Mouse (Mus musculus): Measurements from ENCODE around the gene Stxbp4. TPM values are rescaled to one million over a fixed set of nuclear protein-coding genes. Genes with fewer than 3 reads are reported as not detected.

Gene Stxbp4
- polyA plus RNA-seq, 1 experiment from 2014 or later: 10.9 TPM

DNA sequence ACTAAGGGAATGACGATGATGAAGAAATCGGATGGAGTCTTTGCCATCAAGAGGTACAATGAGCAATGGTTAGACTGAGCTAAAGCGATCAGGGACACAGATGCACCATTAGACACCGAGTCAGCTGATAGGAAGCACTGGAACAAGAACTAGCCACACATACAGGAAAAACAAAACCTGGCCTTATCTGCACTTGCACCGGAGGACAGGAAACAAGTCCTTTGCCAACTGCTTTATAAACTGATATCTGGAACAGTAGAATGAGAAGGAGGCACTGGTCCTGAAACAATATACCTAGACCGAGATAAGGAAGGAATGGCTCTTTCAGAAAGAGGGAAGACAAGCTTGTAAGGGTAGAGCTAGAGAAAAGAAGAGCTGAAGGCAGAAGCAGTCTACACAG, 23.1 kb downstream of the Stxbp4 start:
- no peaks in the 10 kb centered on the region for H3K27me3 ChIP-seq (ENCODE audit: insufficient read depth, low read length)
- H3K4me2 ChIP-seq (ENCODE audit: low read length): no peak overlapping the region
- no peaks in the 10 kb centered on the region for H3K9me3 ChIP-seq (replicated peaks; ENCODE audit: low read length)
- H3K4me3 ChIP-seq (replicated peaks; ENCODE audit: low read depth, low read length): no peak overlapping the region
- ATAC-seq (replicated peaks; ENCODE audit: low FRiP score, low read depth): no peak
- no peak for TF ChIP-seq CTCF (IDR thresholded peaks at IDR 0.05; ENCODE audit: low read depth)
- H3K4me1 ChIP-seq (replicated peaks; ENCODE audit: insufficient read depth, low read length): no peaks in the 10 kb centered on the region
- no peak overlapping the region for H3K9ac ChIP-seq (ENCODE audit: low read depth, low read length)
- 84% methylated on average over 6 of the region's 6 CpGs for WGBS
- DNase-seq (ENCODE audit: low spot score): no peak
- H3K27ac ChIP-seq: no peak overlapping the region
- 0 out of 2 replicates have a peak, but pooled peaks cover 2% of the 10 kb centered on the region for H3K36me3 ChIP-seq (ENCODE audit: insufficient read depth, low read length)

- Histone ChIP-seq H3K27me3 (ENCODE audit: insufficient read depth, low read length) (no peaks in the 10 kb centered on the region), H3K9ac (ENCODE audit: low read depth, low read length) (no peak overlapping the region), H3K36me3 (ENCODE audit: insufficient read depth, low read length) (0 out of 2 replicates have a peak, but pooled peaks cover 1% of the 10 kb centered on the region), H3K9me3 (replicated peaks; ENCODE audit: low read length) (no peaks in the 10 kb centered on the region), H3K4me3 (replicated peaks; ENCODE audit: low read depth, low read length) (no peak overlapping the region), H3K4me1 (replicated peaks; ENCODE audit: insufficient read depth, low read length) (no peaks in the 10 kb centered on the region), H3K4me2 (ENCODE audit: low read length) (no peak overlapping the region), H3K27ac (no peak overlapping the region)
- ATAC-seq (replicated peaks; ENCODE audit: low FRiP score, low read depth): no peak
- DNase-seq (ENCODE audit: low spot score): no peak
- TF ChIP-seq CTCF (IDR thresholded peaks at IDR 0.05; ENCODE audit: low read depth): no peak
Measured at GRCm38 (mm10) chr11:90612118-90612517, 25.8 kb downstream of the Stxbp4 start.

DNA sequence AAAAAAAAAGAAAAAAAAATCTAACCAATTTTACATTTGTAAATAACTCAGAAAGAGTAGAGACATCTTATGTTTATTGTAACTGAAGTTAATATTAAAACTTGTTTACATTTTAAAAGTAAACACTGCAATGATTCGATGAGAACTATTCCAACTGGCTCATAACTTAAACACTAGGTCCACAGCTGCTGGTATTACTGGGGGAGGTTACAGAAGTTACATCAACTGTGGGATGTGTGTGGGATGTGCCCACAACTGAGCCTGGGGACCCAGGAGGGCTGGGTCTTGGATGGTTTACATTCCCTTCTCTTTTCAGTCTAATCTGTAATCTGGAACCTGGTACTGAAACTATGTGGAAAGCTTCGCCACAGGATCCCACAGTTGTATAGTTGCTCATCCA, 34.8 kb downstream of the Stxbp4 start:
- DNase-seq (ENCODE audit: low spot score): no peak
- no peak for ATAC-seq (replicated peaks; ENCODE audit: low FRiP score, low read depth)
- no peaks in the 10 kb centered on the region for H3K9me3 ChIP-seq (replicated peaks; ENCODE audit: low read length)
- no peak for TF ChIP-seq CTCF (IDR thresholded peaks at IDR 0.05; ENCODE audit: low read depth)
- H3K4me2 ChIP-seq (ENCODE audit: low read length): no peak overlapping the region
- H3K9ac ChIP-seq (ENCODE audit: low read depth, low read length): no peak overlapping the region
- peaks cover 5% of the 10 kb centered on the region; the same call in 1 of the 2 replicates for H3K36me3 ChIP-seq (ENCODE audit: insufficient read depth, low read length)
- no peaks in the 10 kb centered on the region for H3K27me3 ChIP-seq (ENCODE audit: insufficient read depth, low read length)
- H3K4me3 ChIP-seq (replicated peaks; ENCODE audit: low read depth, low read length): no peak overlapping the region
- 80% methylated on average over 2 of the region's 2 CpGs for WGBS
- no peaks in the 10 kb centered on the region for H3K4me1 ChIP-seq (replicated peaks; ENCODE audit: insufficient read depth, low read length)
- H3K27ac ChIP-seq: no peak overlapping the region

GRCm38 (mm10) chr11:90595826-90596225, 42.1 kb downstream of the Stxbp4 start:
- Histone ChIP-seq H3K4me3 (replicated peaks; ENCODE audit: low read depth, low read length) (no peak overlapping the region), H3K4me2 (ENCODE audit: low read length) (no peak overlapping the region), H3K9me3 (replicated peaks; ENCODE audit: low read length) (no peaks in the 10 kb centered on the region), H3K9ac (ENCODE audit: low read depth, low read length) (no peak overlapping the region), H3K27me3 (ENCODE audit: insufficient read depth, low read length) (no peaks in the 10 kb centered on the region), H3K36me3 (ENCODE audit: insufficient read depth, low read length) (peaks cover 10% of the 10 kb centered on the region; the same call in 1 of the 2 replicates), H3K27ac (no peak overlapping the region), H3K4me1 (replicated peaks; ENCODE audit: insufficient read depth, low read length) (no peaks in the 10 kb centered on the region)
- WGBS: 63% methylated on average over 1 of the region's 1 CpGs
- ATAC-seq (replicated peaks; ENCODE audit: low FRiP score, low read depth): no peak
- TF ChIP-seq CTCF (IDR thresholded peaks at IDR 0.05; ENCODE audit: low read depth): no peak
- DNase-seq (ENCODE audit: low spot score): no peak

DNA sequence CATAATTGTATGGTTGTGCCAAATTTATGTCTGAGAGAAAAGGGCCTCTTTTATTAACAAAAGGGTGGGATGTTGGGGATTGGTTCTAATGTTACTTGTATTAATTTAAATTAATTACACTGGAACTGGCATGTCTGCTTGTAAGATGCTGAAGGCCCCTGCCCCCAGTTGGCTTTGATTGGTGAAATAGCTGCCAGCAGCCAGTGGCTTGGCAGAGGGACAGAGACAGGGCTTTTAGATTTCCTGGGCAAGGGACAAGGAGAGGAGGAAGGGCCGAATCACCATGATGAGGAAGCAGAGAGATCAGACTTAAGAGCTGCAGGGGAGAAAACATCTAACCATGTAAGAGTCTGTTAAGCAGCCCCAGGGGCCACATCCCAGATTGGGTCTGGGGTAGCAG, 46.9 kb downstream of the Stxbp4 start:
- no peak for TF ChIP-seq CTCF (IDR thresholded peaks at IDR 0.05; ENCODE audit: low read depth)
- no peaks in the 10 kb centered on the region for H3K27me3 ChIP-seq (ENCODE audit: insufficient read depth, low read length)
- H3K4me2 ChIP-seq (ENCODE audit: low read length): no peak overlapping the region
- DNase-seq (ENCODE audit: low spot score) (no peak), ATAC-seq (replicated peaks; ENCODE audit: low FRiP score, low read depth) (no peak)
- H3K9me3 ChIP-seq (replicated peaks; ENCODE audit: low read length): no peaks in the 10 kb centered on the region
- no peak overlapping the region for H3K4me3 ChIP-seq (replicated peaks; ENCODE audit: low read depth, low read length)
- H3K4me1 ChIP-seq (replicated peaks; ENCODE audit: insufficient read depth, low read length): no peaks in the 10 kb centered on the region
- 96% methylated on average over 1 of the region's 1 CpGs for WGBS
- H3K9ac ChIP-seq (ENCODE audit: low read depth, low read length): no peak overlapping the region
- no peak overlapping the region for H3K27ac ChIP-seq
- H3K36me3 ChIP-seq (ENCODE audit: insufficient read depth, low read length): peaks cover 13% of the 10 kb centered on the region; the same call in 1 of the 2 replicates

- H3K36me3 ChIP-seq (ENCODE audit: insufficient read depth, low read length): peaks cover 10% of the 10 kb centered on the region; the same call in 1 of the 2 replicates
Measured at GRCm38 (mm10) chr11:90586203-90586602, 51.7 kb downstream of the Stxbp4 start.

GRCm38 (mm10) chr11:90585754-90586153, 52.1 kb downstream of the Stxbp4 start:
- 0 out of 2 replicates have a peak, but pooled peaks cover 7% of the 10 kb centered on the region for H3K36me3 ChIP-seq (ENCODE audit: insufficient read depth, low read length)
- H3K9me3 ChIP-seq (replicated peaks; ENCODE audit: low read length): no peaks in the 10 kb centered on the region
- no peak for ATAC-seq (replicated peaks; ENCODE audit: low FRiP score, low read depth)
- no peaks in the 10 kb centered on the region for H3K4me1 ChIP-seq (replicated peaks; ENCODE audit: insufficient read depth, low read length)
- no peaks in the 10 kb centered on the region for H3K27me3 ChIP-seq (ENCODE audit: insufficient read depth, low read length)
- H3K4me2 ChIP-seq (ENCODE audit: low read length): no peak overlapping the region
- WGBS: 91% methylated on average over 2 of the region's 2 CpGs
- TF ChIP-seq CTCF (IDR thresholded peaks at IDR 0.05; ENCODE audit: low read depth): no peak
- DNase-seq (ENCODE audit: low spot score): no peak
- H3K4me3 ChIP-seq (replicated peaks; ENCODE audit: low read depth, low read length): no peak overlapping the region
- no peak overlapping the region for H3K9ac ChIP-seq (ENCODE audit: low read depth, low read length)
- no peak overlapping the region for H3K27ac ChIP-seq

More at GRCm38 (mm10) chr11:90586203-90586602, 51.7 kb downstream of the Stxbp4 start:
- DNase-seq (ENCODE audit: low spot score) (no peak), ATAC-seq (replicated peaks; ENCODE audit: low FRiP score, low read depth) (no peak)
- Histone ChIP-seq H3K4me3 (replicated peaks; ENCODE audit: low read depth, low read length) (no peak overlapping the region), H3K27me3 (ENCODE audit: insufficient read depth, low read length) (no peaks in the 10 kb centered on the region), H3K9me3 (replicated peaks; ENCODE audit: low read length) (no peaks in the 10 kb centered on the region), H3K4me2 (ENCODE audit: low read length) (no peak overlapping the region), H3K4me1 (replicated peaks; ENCODE audit: insufficient read depth, low read length) (no peaks in the 10 kb centered on the region), H3K9ac (ENCODE audit: low read depth, low read length) (no peak overlapping the region), H3K27ac (no peak overlapping the region)
- WGBS: 93% methylated on average over 8 of the region's 8 CpGs
- no peak for TF ChIP-seq CTCF (IDR thresholded peaks at IDR 0.05; ENCODE audit: low read depth)

All from kidney, postnatal 0 days (tissue).